Mouse (Mus musculus) heart, adult 9 months (tissue): Measurements from ENCODE around the gene Atp5h.
A peak's percentile ranks its signal among the peaks of the same experiment; 100 is the strongest.

Experiments used
- DNase-seq, 2 experiments: peaks; one replicate each; pipeline ENCODE4 v3.0.0; 2022; ENCODE audit warnings: low spot score in 2 of 2

Atp5h gene

DNA sequence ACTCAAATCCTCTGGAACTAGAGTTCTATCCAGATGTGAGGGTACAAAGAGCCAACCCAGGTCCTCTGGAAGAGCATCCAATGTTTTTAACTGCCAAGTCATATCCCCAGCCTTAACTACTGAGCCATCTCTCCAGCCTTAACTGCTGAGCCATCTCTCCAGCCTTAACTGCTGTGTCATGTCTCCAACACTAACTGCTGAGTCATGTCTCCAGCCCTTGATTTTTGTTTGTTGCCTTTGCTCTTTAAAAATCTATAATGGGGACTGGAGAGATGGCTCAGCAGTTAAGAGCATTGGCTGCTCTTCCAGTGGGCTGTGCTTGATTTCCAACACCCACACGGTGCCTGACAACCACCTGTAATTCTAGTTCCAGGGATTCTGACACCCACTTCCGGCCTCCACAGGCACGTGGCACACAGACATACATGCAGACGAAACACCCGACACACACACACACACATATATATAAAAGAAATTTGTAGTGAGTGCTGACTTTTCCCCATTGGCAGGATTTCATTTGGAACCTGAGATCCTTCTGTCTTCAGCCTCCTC is 17.9 kb upstream of the Atp5h start:
- DNase-seq: no peak

DNA sequence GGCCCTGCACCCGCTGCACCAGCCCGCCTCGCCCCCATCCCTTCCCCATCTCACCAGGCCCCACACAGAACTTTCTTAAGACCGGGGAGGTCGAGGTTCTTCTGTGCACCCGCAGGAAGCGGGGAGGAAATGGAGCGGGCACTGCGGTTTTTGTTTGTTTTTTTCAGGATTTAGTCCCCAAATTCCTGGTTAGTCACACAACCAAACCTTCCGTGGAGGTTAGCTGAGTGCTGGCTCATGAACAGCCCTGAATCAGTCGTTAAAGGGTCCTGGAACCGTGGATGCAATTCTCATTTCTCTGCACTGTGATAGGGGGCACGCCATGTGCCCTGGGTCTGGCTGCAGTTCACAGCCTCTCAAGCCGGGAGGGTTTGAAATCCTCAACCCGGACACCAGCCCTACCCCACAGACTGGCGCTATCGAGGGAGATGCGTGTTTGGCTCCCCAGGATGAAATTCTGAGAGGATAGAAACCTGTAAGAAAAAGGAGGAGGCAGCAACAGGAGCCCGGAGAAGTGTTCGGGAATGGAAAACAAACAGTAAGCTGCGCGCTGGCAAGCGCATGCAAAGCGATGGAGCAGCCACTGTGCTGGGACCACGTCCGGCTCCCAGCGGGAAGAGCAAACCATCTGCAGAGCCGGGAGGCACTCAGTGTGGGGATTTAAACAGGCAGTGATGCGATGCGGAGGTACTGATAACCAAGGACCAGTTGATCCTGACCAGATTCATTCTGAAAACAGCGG is 16.0 kb upstream of the Atp5h start:
- no peak for DNase-seq

DNA sequence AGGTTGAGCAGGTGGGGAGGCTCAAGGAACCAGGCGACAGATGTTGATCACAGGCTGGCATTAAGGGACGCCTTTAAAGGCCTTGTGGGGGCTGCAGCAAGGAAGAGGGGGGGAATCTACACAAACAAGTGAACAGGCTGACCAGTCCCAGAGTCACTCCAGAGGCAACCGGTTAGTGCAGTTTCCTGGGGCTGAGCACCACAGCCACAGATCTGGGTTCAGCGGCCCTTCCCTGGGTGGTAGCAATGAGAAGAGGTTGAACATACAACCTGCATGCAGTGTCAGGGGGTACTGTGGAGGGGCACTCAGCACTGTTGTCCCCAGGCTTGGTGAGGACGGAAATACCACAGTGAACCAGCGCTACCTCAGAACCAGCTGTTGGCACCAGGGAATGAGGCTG is 13.6 kb upstream of the Atp5h start:
- DNase-seq: no peak

DNA sequence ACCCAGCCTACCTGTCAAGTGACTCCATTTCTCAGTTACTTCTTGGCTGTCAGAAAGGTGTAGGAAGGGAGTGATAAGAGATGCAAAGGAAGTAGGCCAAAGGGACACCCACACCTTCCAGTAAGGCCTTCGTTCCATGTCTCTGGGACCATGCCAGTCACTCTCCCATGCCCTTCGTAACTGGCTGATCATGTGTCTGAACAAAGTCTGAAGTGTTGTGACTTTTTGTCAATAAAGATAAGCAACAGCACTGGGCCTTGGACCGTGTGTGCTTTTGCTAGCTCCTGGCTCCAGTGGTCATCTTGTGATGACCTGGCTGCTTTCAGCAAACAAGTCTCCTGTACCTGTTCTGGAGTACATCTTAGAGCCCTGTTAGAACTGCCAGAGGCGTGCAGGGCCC is 13.1 kb upstream of the Atp5h start:
- DNase-seq: no peak

DNA sequence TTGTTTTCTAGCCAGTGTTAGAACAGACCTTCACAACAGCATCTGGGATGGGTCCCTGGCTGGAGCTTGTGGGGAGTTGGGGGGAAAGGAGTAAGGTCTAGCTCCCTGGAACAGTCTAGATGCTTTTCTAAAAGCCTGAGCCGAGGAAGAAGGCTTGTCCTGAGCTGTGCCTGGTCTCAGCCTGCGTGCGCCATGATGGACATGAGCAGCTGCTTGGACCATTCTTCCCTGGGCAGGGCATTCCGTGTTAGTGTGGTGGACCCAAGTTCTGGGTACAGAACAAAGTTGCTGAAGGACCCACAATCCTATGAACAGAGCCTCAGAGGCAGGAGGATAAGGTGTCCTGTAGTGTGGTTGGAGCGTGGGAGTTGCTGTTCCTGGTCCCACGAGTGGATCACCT is 10.8 kb upstream of the Atp5h start:
- no peak for DNase-seq

DNA sequence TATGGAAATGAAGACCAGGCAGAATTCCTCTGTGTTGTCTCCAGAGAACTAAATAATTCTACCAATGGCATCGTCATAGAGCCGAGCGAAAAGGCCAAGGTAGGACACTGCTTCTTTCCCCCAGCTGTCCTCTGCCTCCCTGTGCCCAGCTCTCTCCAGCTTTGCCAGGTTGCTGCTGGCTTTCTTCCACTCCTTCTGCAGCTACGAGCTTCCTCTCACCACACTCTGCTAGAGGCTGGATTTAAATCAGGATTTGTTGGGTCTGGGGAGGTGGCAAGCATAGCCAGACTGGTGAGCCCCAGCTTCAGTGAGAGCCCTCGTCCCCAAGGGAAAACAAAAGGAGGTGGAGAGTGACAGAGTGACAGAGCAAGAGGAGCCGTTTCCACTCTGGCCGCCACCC is 9.5 kb upstream of the Atp5h start:
- no peak for DNase-seq

DNA sequence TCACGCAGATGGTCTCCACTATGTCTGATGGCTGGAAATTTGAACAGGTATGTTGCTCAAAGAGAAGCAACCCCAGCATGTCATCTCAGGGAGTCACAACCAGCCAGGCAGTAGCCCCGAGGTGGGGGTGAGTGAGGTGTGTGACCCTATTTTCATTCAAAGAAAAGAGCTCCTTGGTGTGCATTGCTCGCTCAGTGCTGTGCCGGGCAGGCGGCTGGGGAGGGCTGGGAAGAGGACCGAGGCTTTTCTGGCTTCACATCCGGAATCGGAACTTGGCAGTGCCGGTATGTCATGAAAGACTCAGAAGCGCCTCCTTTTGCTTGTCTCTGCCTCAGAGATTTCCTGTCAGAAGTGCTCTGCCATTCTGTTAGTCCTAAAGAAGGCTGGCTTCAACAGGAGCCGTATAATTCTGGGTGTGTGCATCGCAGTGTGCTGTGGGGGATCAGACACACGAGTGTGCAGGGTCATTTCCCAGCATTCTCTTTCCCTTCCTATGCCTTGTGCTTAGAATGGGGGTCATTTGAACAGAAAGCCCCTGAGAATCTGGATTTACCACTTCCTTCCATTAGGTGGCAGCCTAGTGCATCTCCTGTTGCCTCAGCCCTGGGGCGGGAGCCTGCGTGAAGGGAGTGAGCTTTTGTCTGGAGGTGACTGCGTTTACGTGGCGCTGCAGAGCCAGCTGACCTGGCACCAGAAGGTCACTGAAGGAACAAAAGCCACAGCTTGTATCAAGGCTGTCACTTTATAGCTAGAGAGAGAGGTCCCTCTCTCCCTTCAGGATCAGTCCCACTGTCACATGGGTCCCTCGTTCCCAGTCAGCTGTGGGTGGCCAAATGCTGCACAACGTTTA is 7.9 kb upstream of the Atp5h start:
- peak; percentile 77 to 81 for DNase-seq

DNA sequence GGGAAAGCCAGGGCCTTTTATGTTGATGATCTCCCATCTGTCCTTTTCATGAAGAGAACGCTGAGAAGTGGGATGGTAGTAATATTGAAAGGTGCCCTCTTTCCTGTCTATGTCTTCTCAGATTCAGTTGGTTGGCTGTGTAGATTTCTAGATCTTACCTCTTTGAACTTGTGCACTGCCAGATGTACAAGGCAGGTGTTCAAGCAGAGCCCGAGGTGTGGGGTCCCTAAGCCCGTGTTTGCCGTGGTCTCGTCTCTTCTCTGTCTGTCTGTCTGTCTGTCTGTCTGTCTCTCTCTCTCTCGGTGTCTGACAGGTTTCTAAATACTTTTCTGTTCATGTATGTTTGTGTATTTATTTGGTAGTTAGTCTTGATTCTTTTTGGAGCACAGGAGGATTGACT is 5.9 kb upstream of the Atp5h start:
- no peak for DNase-seq

DNA sequence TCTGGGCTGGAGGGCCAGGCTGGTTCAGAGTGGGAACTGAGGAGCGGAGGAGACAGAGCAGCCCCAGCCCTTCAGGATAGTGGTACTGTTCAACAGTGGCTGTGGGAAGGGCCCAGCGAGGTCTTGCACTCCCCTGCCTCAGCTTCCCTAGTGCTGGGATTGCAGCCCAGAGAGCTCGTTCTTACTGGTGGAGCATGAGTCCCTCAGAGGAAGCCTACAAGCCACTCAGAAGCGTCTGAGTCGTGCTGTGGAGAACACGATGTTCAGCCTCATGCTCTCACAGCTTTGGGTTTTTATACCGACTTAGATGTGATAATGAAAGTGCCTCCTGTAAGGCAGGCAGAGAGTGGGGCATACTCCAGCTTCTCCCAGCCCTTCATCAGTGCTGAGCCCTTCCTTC is 4.9 kb upstream of the Atp5h start:
- no peak for DNase-seq

DNA sequence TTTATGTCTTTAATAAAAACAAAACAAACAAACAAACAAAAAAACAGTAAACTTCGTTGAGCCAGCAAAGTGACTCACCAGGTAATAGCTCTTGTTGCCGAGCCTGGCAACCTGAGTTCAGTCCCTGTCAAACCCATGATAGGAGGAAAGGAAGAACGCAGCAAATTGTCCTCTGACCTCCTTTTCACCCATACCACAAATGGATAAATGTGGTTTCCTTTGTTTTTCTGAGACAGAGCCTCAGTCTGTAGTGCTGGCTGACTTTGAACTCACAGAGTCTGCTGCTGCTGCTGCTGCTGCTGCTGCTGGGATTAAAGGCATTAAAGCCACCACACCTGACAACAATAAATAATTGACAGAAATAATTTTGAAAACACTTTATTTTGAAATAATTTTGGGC is 3.3 kb upstream of the Atp5h start:
- DNase-seq: no peak

DNA sequence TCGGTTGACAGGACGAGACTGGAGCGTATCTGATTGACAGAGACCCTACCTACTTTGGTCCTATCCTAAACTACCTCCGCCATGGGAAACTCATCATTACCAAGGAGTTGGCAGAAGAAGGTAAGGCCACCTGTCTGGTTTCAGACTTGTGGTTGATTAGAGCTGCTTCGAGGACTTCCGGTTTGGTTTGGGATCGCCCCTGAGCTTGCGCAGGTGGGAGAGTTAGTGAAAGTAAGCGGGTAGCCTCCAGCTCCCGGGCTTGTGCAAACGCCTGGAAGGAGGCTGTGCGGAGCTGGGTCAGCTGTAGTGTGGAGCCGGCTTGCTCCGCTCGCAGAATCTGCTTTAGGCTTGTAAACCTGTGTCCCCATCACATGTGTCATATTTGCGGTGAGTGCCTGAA is 2.2 kb upstream of the Atp5h start:
- DNase-seq: no peak

DNA sequence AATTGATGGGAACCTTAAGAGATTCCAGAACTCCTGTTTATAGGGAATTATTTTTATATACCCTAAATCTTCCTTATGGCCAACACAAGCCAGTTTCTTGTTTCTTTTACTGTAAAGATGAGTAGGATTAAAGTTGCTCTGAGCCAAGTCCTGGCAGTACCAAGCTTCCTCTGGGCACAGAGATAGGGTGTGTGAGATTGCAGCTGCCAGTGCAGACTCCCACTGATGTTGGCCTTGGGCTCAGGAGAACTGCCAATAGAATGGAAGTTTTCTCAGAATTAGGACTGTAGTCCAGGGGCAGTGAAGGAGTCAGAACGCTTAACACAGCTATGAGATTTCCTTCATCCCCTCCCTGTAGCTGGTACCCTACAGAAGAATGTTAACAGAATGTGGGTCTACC is 1.6 kb upstream of the Atp5h start:
- no peak for DNase-seq

DNA sequence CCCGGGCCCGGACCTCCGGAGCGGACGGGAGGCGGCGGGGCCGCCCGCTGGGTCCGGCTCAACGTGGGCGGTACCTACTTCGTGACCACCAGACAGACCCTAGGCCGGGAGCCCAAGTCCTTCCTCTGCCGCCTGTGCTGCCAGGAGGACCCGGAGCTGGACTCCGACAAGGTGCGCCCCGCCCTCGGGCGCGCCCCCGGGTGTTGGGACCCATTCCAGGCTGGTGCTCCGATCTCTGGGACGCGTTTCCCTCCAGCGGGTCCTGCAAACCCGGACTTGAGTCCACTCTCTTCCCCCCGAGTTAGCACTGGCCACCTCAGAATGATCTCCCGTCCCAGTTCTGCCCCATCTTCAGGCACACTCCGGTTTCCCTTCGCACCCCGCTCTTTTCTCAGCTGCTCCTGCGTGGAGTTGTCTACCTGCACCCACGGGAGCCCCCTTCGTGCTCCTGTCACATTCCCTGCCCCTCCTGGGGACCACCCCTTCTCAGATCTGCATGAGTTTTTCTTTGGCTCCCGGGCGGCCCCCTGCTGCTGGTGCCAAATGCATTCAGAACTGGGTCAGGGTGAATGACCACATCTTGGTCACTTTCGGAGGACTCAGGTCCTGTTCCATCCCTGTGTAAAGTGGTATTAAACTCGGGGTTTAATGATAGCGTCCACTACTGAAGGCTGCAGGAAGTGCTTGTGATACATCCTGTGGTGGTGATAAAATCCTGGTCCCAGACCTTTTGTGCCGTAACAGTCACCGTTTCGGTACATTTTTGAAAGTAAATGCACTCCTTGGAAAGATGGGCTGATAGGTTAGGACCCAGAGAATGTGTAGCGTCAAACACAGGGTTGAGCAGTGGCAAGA is 801 bp upstream of the Atp5h start:
- peak; percentile 57 to 58 for DNase-seq

DNA sequence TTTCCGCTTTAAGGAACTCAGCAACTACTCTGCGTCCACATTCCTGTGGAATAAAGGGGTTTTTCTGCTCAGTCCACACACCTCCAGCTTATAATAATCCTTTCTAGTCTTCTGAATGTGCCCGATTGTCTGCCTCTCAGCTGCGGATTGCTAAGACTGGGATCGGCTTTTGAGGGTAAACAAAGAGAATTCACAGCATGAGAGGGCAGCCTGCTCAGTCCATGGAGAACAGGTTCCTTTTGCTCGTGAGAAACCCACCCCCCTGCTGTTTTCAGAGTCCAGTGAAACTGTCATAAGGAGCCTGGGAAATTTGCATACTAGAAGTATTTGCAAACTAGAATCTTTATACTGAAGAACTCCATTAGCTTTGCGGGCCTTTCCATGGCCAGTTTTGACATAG is 10.2 kb downstream of the Atp5h start:
- no peak for DNase-seq

DNA sequence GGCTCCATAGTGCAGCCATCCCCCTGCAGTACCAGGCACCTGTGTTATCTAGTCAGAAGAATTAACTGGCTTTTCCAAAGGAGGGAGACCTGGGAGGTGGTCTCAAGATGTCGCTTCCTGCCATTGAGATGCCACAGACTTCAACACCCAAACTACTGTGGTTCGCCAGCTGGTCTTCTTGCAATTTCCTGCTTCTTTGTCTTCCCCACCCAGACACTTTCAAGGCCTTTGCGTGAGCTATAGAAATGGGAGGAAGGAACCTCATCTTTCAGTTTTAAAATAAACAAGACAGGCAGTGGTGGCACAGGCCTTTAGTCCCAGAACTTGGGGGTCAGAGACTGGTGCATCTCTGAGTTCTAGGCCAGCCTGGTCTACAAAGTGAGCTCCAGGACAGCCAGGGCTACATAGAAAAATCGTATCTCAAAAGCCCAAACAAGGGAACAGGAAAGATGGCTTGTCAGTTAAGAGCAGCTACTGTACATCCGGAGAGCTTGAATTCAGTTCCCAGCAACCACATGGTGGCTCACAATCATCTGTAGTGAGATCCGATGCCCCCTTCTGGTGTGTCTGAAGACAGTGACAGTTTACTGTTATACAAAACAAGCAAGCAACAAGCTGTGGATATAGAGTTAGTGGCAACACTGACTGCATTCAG is 11.4 kb downstream of the Atp5h start:
- DNase-seq: no peak

DNA sequence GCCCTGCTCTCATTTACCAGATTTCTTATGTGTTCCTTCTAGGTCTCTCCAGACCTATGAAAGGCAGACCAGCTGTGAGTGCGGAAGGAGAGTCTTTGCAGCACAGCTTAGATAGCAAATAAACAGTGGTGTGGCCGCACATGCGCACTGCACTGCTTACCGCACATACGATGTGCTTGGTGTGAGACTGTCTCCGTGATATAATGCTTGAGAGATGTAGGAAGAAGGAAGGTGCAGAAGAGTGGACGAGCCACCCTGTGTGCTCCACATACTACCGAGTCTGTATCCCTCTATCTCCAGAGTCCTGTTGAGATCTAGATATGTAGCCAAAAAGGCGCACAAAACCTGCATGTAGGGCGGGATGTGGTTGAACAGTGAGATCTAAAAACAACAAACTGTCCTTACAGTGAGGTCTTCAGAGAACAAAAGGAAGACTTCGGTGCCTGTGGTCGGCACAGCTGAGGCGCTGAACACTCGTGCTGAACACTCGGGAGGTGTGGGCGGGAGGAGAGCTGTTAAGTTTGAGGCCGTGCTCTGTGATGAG is 12.8 kb downstream of the Atp5h start:
- DNase-seq: no peak

DNA sequence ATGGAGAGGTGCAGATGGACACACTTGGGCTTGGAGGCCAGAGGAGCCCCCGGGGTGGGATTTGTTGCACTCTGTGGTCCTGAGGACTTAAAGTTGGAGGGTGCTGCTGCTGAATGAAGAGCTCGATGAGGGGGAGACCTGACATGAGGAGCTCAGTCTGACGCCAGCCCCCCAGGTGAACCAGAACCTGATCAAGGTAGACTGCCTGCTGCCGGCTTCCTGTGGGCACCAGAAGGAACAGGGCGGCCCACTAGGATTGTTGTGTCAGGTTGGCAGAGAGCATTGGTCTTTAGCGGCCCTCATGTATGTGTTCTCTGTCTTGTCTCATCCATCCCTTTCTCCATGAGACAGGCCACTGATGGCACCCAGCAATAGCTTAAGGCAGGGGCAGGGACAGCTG is 14.0 kb downstream of the Atp5h start:
- DNase-seq: no peak

DNA sequence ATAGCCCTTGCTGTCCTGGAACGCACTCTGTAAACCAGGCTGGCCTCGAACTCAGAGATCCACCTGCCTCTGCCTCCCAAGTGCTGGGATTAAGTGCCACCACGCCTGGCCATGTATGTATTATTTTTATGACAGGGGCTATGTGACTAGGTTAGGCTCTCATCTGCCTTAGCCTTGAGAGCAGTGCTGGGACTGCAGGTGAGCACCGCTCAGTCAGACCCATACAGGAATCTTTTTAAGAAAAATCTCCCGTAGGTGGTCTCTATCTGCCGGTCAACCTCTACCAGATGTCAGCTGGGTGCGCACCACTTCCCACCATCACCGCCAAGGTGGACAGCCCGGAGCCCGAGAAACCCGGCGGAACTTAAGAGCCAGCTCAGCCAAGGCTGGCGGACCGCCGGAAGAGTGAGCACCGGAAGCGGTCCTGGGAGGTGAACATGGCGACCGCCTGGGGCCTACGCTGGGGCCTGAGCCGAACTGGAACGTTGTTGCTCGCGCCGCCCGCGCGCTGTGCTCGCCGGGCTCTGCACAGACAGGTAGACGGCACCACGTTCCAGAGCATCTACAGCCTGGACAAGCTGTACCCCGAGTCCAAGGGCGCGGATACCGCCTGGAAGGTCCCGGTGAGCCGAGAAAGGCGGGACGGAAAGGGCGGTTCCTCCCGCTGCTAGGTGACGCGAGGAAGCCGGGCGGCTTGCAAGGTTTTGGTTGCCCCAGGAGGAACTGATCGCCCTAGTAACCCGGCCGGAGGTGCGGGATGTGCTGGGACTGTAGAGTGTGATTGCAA is 16.2 kb downstream of the Atp5h start, which contains the start of gene Mrpl58:
Gene Mrpl58, plus strand, starts transcription at position 415 of the 787 bp plus-strand sequence.
- peak; percentile 84 to 88 for DNase-seq

DNA sequence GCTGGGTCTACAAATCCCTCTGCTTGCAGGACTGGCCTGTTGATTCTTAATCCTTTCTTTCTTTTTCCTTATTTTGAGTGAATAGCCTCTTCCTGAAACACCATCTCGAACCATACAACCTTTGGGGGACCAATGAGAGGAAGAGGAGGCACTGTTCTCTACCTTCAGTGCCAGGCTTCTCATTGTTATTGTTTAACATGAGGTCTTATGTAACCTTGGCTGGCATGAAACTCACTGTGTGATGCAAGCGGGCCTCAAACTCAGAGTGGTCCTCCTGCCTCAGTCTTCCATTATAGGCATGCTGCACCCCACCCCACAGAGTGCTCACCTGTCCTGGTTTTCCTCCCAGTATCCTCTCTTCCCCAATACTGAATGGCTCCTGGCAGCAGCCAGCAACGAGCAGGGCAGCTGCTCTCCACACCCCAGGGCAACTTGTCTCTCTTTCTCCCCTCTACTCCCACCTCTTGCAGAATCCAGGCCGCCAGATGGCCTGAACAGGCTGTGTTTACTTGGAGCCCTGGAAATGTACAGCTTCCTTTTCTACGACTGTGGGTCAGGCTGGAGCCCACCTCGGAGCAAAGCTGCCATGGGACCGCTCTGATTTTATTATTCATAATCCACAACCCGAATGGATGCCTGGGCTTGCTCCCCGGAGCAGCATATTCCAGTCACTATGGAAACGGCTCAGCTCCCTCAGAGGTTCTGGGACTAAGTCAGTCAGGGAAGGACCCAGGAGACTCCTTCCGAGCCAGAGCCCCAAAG is 19.0 kb downstream of the Atp5h start:
- DNase-seq: no peak

DNA sequence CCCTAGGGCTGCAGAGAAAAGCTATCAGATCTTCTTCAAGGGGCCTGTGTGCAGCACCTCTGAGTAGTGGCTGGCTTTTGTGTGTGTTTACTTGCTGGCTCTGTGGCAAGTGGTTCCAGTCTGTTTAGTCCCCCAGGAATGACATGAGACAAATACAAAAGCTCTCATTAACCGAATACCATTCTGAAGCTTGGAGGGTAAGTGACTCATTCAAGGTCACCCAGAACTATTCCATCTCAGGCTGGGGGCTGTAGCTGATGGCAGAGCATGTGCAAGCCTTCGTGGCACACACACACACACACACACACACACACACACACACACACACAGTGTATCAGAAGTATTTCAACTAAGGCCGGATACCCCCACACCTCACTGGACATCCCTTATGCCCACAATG is 19.6 kb downstream of the Atp5h start:
- no peak for DNase-seq
